Mouse (Mus musculus): ENCODE measurements around the gene Lmod2.

- TF ChIP-seq CTCF (IDR thresholded peaks at IDR 0.05; ENCODE audit: low read depth, low read length) (no peak), POLR2AphosphoS5 (IDR thresholded peaks at IDR 0.05; ENCODE audit: insufficient replicate concordance, low read depth, low read length) (no peak), GATA1 (IDR thresholded peaks at IDR 0.05; ENCODE audit: borderline replicate concordance, low read length) (no peak), TAL1 (conservative IDR thresholded peaks at IDR 0.05; ENCODE audit: low read depth, low read length) (no peak), GATA2 (IDR thresholded peaks at IDR 0.05; ENCODE audit: borderline replicate concordance, low read depth, low read length) (no peak)
Measured at GRCm38 (mm10) chr6:24622098-24622497, 24.5 kb downstream of the Lmod2 start.
